Mouse (Mus musculus): Measurements from ENCODE around the gene Prkar1b.

- TF ChIP-seq POLR2A (IDR thresholded peaks at IDR 0.05; ENCODE audit: low read depth, low read length) (no peak), CTCF (IDR thresholded peaks at IDR 0.05; ENCODE audit: extremely low read depth, insufficient read length, insufficient replicate concordance, low read depth, low read length) (no peak)
These were observed 58.1 kb downstream of the Prkar1b start for GRCm38 (mm10) chr5:139091713-139092112.

Measured in small intestine, adult 2 months (tissue).